Mouse (Mus musculus) embryonic facial prominence, embryonic 14.5 days (tissue): Measurements from ENCODE around the gene Ap3b2. TPM values are rescaled to one million over a fixed set of nuclear protein-coding genes. Genes with fewer than 3 reads are reported as not detected.
A peak's percentile ranks its signal among the peaks of the same experiment; 100 is the strongest.

Experiments
- ATAC-seq: fragments of 200-750 bp; cut with Nextera tagmentation; 2 replicates; pipeline ENCODE4 v1.8.0; 2017; ENCODE audit warnings: low read depth, moderate number of reproducible peaks, moderate TSS enrichment
- DNase-seq: peaks from one replicate; pipeline ENCODE4 v3.0.0-alpha.2; 2015; ENCODE audit warnings: low spot score
- H3K27ac ChIP-seq: fragments of 300-500 bp; sonication (generic); replicated peaks from 2 replicates; pipeline ENCODE4 v1.5.1; 2014; ENCODE audit warnings: low read depth, mild to moderate bottlenecking, low read length, moderate library complexity
- H3K27me3 ChIP-seq: fragments of 300-500 bp; sonication (generic); replicated peaks from 2 replicates; pipeline ENCODE4 v1.6.1; 2014; ENCODE audit warnings: low read length; ENCODE audit not compliant: control insufficient read depth, insufficient read depth
- H3K36me3 ChIP-seq: fragments of 300-500 bp; sonication (generic); 2 replicates; pipeline ENCODE4 v1.6.1; 2014; ENCODE audit warnings: low read length, mixed read lengths; ENCODE audit not compliant: control insufficient read depth, insufficient read depth
- H3K4me1 ChIP-seq: fragments of 300-500 bp; sonication (generic); 2 replicates; pipeline ENCODE4 v1.6.1; 2014; ENCODE audit warnings: antibody characterized with exemption, low read length; ENCODE audit not compliant: control insufficient read depth, insufficient read depth
- H3K4me2 ChIP-seq: fragments of 300-500 bp; sonication (generic); 2 replicates; pipeline ENCODE4 v1.6.1; 2014; ENCODE audit warnings: low read depth, mild to moderate bottlenecking, low read length, moderate library complexity, mixed read lengths
- H3K4me3 ChIP-seq: fragments of 300-500 bp; sonication (generic); 2 replicates; pipeline ENCODE4 v1.5.1; 2014; ENCODE audit warnings: low read depth, mild to moderate bottlenecking, low read length
- H3K9ac ChIP-seq: fragments of 300-500 bp; sonication (generic); 2 replicates; pipeline ENCODE4 v1.6.1; 2014; ENCODE audit warnings: low read depth, mild to moderate bottlenecking, low read length, moderate library complexity, mixed read lengths
- H3K9me3 ChIP-seq: fragments of 300-500 bp; sonication (generic); 2 replicates; pipeline ENCODE4 v1.6.1; 2016; ENCODE audit warnings: low read length; ENCODE audit not compliant: control insufficient read depth
- WGBS: fragments of 180-500 bp; shearing (Covaris S2); extraction: QIAGEN DNeasy Blood & Tissue Kit; methylation state at CpG from one replicate; pipeline ENCODE4 v1.1.7; 2014; 5-methylcytosine and 5-hydroxymethylcytosine counted together
- polyA plus RNA-seq: library from polyadenylated mRNA; unstranded; fragments of >200 nt; fragmentation: Nextera tagmentation; extraction: Ambion mirVana; gene quantifications from 2 replicates; pipeline ENCODE4 v1.2.1, GENCODE M21; 2014

Gene Ap3b2
- polyA plus RNA-seq, 1 experiment from 2014 or later, result 4.9 TPM

- Histone ChIP-seq H3K4me1 (peaks cover 11% of the 10 kb centered on the region), H3K9me3 (peaks cover 9% of the 10 kb centered on the region; the same call in 1 of the 2 replicates), H3K27me3 (no peaks in the 10 kb centered on the region), H3K36me3 (peaks cover 81% of the 10 kb centered on the region), H3K27ac (no peak overlapping the region), H3K9ac (no peak overlapping the region), H3K4me3 (no peak overlapping the region), H3K4me2 (no peak overlapping the region)
- 90% methylated on average over 8 of the region's 8 CpGs for WGBS
- ATAC-seq, result no peak
- DNase-seq, result no peak
Measured at GRCm38 (mm10) chr7:81528918-81529317, 35.2 kb upstream of the Ap3b2 start.

- Histone ChIP-seq H3K27ac (peak overlapping the region; percentile 95), H3K9ac (peak overlapping the region; percentile 78), H3K4me1 (peaks cover 11% of the 10 kb centered on the region), H3K4me3 (peak overlapping the region; percentile 59), H3K27me3 (no peaks in the 10 kb centered on the region), H3K36me3 (peaks cover 29% of the 10 kb centered on the region), H3K4me2 (peak overlapping the region; percentile 89), H3K9me3 (no peaks in the 10 kb centered on the region)
- whole genome bisulfite sequencing, result 7% methylated on average over 13 of the region's 13 CpGs
- DNase-seq (no peak), ATAC-seq (no peak)
Measured at GRCm38 (mm10) chr7:81523663-81524017, 29.9 kb upstream of the Ap3b2 start.

- peak overlapping the region; percentile 78 for H3K9ac ChIP-seq
- peak overlapping the region; percentile 89 for H3K4me2 ChIP-seq
- peak; percentile 99 for ATAC-seq
- H3K27me3 ChIP-seq, result no peaks in the 10 kb centered on the region
- peak; percentile 99 for DNase-seq
- peaks cover 11% of the 10 kb centered on the region for H3K4me1 ChIP-seq
- no peaks in the 10 kb centered on the region for H3K9me3 ChIP-seq
- peaks cover 24% of the 10 kb centered on the region for H3K36me3 ChIP-seq
- WGBS, result under 1% methylated on average over 31 of the region's 31 CpGs
- H3K4me3 ChIP-seq, result peak overlapping the region; percentile 59
- H3K27ac ChIP-seq, result peak overlapping the region; percentile 95
Measured at GRCm38 (mm10) chr7:81523008-81523662, 29.4 kb upstream of the Ap3b2 start.

- Histone ChIP-seq H3K27ac (no peak overlapping the region), H3K9ac (no peak overlapping the region), H3K27me3 (no peaks in the 10 kb centered on the region; the same call in 1 of the 2 replicates), H3K4me2 (no peak overlapping the region), H3K9me3 (no peaks in the 10 kb centered on the region), H3K4me1 (no peaks in the 10 kb centered on the region), H3K36me3 (no peaks in the 10 kb centered on the region), H3K4me3 (no peak overlapping the region)
- WGBS, result 71% methylated on average over 6 of the region's 6 CpGs
- DNase-seq (no peak), ATAC-seq (no peak)
Measured at GRCm38 (mm10) chr7:81516154-81517030, 22.7 kb upstream of the Ap3b2 start.

GRCm38 (mm10) chr7:81514906-81515590, 21.3 kb upstream of the Ap3b2 start:
- Histone ChIP-seq H3K27ac (no peak overlapping the region), H3K27me3 (no peaks in the 10 kb centered on the region; the same call in 1 of the 2 replicates), H3K9ac (no peak overlapping the region), H3K9me3 (no peaks in the 10 kb centered on the region), H3K4me2 (no peak overlapping the region), H3K4me3 (no peak overlapping the region), H3K4me1 (no peaks in the 10 kb centered on the region), H3K36me3 (no peaks in the 10 kb centered on the region)
- DNase-seq, result no peak
- WGBS, result 50% methylated on average over 13 of the region's 13 CpGs
- no peak for ATAC-seq

- 0 out of 2 replicates have a peak, but pooled peaks cover under 1% of the 10 kb centered on the region for H3K27me3 ChIP-seq
- H3K9me3 ChIP-seq, result no peaks in the 10 kb centered on the region
- H3K9ac ChIP-seq, result no peak overlapping the region
- WGBS, result 72% methylated on average over 2 of the region's 2 CpGs
- ATAC-seq (no peak), DNase-seq (no peak)
- H3K4me3 ChIP-seq, result no peak overlapping the region
- no peaks in the 10 kb centered on the region for H3K36me3 ChIP-seq
- no peak overlapping the region for H3K4me2 ChIP-seq
- no peaks in the 10 kb centered on the region for H3K4me1 ChIP-seq
- no peak overlapping the region for H3K27ac ChIP-seq
Measured at GRCm38 (mm10) chr7:81501050-81501449, 7.3 kb upstream of the Ap3b2 start.

GRCm38 (mm10) chr7:81498181-81498580, 4.5 kb upstream of the Ap3b2 start, which contains the start of gene BC048679:
BC048679 (minus strand) TSS chr7:81498281.
- H3K9me3 ChIP-seq, result no peaks in the 10 kb centered on the region
- no peak within 1 kb of the TSS for H3K9ac ChIP-seq
- H3K4me1 ChIP-seq, result no peaks in the 10 kb centered on the region
- H3K4me2 ChIP-seq, result no peak within 1 kb of the TSS
- no peak for DNase-seq
- no peaks in the 10 kb centered on the region for H3K36me3 ChIP-seq
- peaks cover 19% of the 10 kb centered on the region; the same call in 1 of the 2 replicates for H3K27me3 ChIP-seq
- H3K4me3 ChIP-seq, result no peak within 1 kb of the TSS
- no peak for ATAC-seq
- no peak within 1 kb of the TSS for H3K27ac ChIP-seq
- WGBS, result 61% methylated on average over 7 of the region's 7 CpGs

GRCm38 (mm10) chr7:81497171-81497570, 3.4 kb upstream of the Ap3b2 start:
- no peaks in the 10 kb centered on the region for H3K4me1 ChIP-seq
- H3K9ac ChIP-seq, result no peak overlapping the region
- peaks cover 19% of the 10 kb centered on the region; the same call in 1 of the 2 replicates for H3K27me3 ChIP-seq
- no peaks in the 10 kb centered on the region for H3K9me3 ChIP-seq
- WGBS, result 19% methylated on average over 6 of the region's 6 CpGs
- ATAC-seq (no peak), DNase-seq (peak; percentile 10)
- H3K4me3 ChIP-seq, result no peak overlapping the region
- H3K36me3 ChIP-seq, result no peaks in the 10 kb centered on the region
- H3K4me2 ChIP-seq, result no peak overlapping the region
- H3K27ac ChIP-seq, result no peak overlapping the region
